Mouse (Mus musculus) thymus, adult 2 months (tissue): ENCODE data around the gene Xlr3b.
"Not testable (repeated sequence)": the region's sequence is repeated elsewhere in the genome, so short reads cannot be mapped to it uniquely, and the experiment has no call there.

Experiments used
- CTCF ChIP-seq: fragments of 200-500 bp; IDR thresholded peaks from 2 replicates; pipeline ENCODE4 v1.5.1; 2012; ENCODE audit warnings: mild to moderate bottlenecking, control low read depth, low read length, moderate library complexity, borderline replicate concordance; ENCODE audit not compliant: control insufficient read depth, poor library complexity, insufficient read depth; ENCODE audit errors: extremely low read depth
- POLR2A ChIP-seq: fragments of 200-500 bp; IDR thresholded peaks from 2 replicates; pipeline ENCODE4 v1.6.1; 2012; ENCODE audit warnings: mild to moderate bottlenecking, low read length, control low read depth, moderate library complexity; ENCODE audit not compliant: control insufficient read depth, poor library complexity, insufficient read depth; ENCODE audit errors: extremely low read depth

DNA sequence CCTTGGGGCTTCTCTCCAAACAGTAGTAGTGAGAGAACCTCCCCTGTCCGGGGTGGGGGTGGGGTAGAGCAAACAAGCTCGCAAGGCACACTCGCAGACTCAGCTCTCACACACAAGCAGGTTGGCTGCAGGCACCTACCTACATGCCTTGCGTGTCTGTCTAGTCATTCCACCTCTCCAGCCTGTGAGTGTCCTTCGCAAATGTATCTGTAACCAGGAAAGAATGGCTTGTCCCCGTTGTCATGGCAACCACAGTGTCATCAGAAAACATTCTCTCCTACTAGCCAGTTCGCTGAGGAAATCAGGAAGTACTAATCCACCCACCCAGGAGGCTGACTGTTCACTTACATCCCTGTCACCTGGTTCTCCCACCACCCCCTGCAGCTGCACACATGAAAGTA is 48.8 kb upstream of the Xlr3b start:
- TF ChIP-seq CTCF, POLR2A: not testable (repeated sequence)
